Mouse (Mus musculus) MEL (cell line): ENCODE measurements around the gene Il12a. TPM values are rescaled to one million over a fixed set of nuclear protein-coding genes. Genes with fewer than 3 reads are reported as not detected.

Experiments used
- DNase-seq: peaks from one replicate; pipeline ENCODE4 v3.0.0; 2011; ENCODE audit warnings: low read depth, low spot score
- H3K27ac ChIP-seq: 2 replicates; pipeline ENCODE4 v1.5.1; 2012; ENCODE audit warnings: low read depth, mild to moderate bottlenecking, control low read depth, low read length, moderate library complexity; ENCODE audit not compliant: control insufficient read depth
- H3K27me3 ChIP-seq, 2 experiments: fragments of 150-350 bp in 1 of 2; sonication (generic) in 1 of 2; 2 replicates each; pipeline ENCODE4 v1.6.1; 2012; ENCODE audit warnings: low read length in 2 of 2, mild to moderate bottlenecking in 2 of 2, improper control_type of control experiment in 1 of 2, moderate library complexity in 1 of 2; ENCODE audit not compliant: insufficient read depth in 2 of 2, control insufficient read depth in 1 of 2
- H3K36me3 ChIP-seq, 2 experiments: 2 replicates each; pipeline ENCODE4 v1.6.1; 2012 to 2014; ENCODE audit warnings: low read length in 2 of 2, improper control_type of control experiment in 1 of 2, inconsistent platforms in 1 of 2, mild to moderate bottlenecking in 1 of 2; ENCODE audit not compliant: insufficient read depth in 2 of 2, control insufficient read depth in 1 of 2
- H3K4me1 ChIP-seq, 2 experiments: fragments of 150-350 bp in 1 of 2; sonication (generic) in 1 of 2; 2 replicates each; pipeline ENCODE4 v1.6.1; 2012; ENCODE audit warnings: low read length in 2 of 2, improper control_type of control experiment in 1 of 2, mild to moderate bottlenecking in 1 of 2; ENCODE audit not compliant: insufficient read depth in 2 of 2, control insufficient read depth in 1 of 2
- H3K4me3 ChIP-seq, 2 experiments: fragments of 150-350 bp in 1 of 2; sonication (generic) in 1 of 2; 2 replicates each; pipeline ENCODE4 v1.5.1; 2012; ENCODE audit warnings: low read depth in 2 of 2, low read length in 2 of 2, mild to moderate bottlenecking in 2 of 2, moderate library complexity in 2 of 2, control low read depth in 1 of 2, improper control_type of control experiment in 1 of 2; ENCODE audit not compliant: control insufficient read depth in 1 of 2, insufficient read depth in 1 of 2
- H3K79me2 ChIP-seq: 2 replicates; pipeline ENCODE4 v1.6.1; 2012; ENCODE audit warnings: mild to moderate bottlenecking, low read length, moderate library complexity; ENCODE audit not compliant: control insufficient read depth, poor library complexity, insufficient read depth
- H3K9ac ChIP-seq: 2 replicates; pipeline ENCODE4 v1.6.1; 2012; ENCODE audit warnings: low read depth, mild to moderate bottlenecking, control low read depth, low read length, moderate library complexity; ENCODE audit not compliant: control insufficient read depth, poor library complexity, severe bottlenecking
- H3K9me3 ChIP-seq: fragments of 150-350 bp; sonication (generic); replicated peaks from 2 replicates; pipeline ENCODE4 v1.6.1; 2012; ENCODE audit warnings: mild to moderate bottlenecking, low read length, improper control_type of control experiment, moderate library complexity; ENCODE audit not compliant: insufficient read depth
- BHLHE40 ChIP-seq: IDR thresholded peaks from 2 replicates; pipeline ENCODE4 v1.6.1; 2012; ENCODE audit warnings: low read depth, mild to moderate bottlenecking, inconsistent platforms, low read length, improper control_type of control experiment, borderline replicate concordance
- ELF1 ChIP-seq: IDR thresholded peaks from 2 replicates; pipeline ENCODE4 v1.6.1; 2014; ENCODE audit warnings: low read depth, mild to moderate bottlenecking, inconsistent platforms, low read length, improper control_type of control experiment, moderate library complexity
- ETS1 ChIP-seq: IDR thresholded peaks from 2 replicates; pipeline ENCODE4 v1.6.1; 2012; ENCODE audit warnings: low read depth, mild to moderate bottlenecking, inconsistent platforms, low read length, improper control_type of control experiment, moderate library complexity
- GABPA ChIP-seq: IDR thresholded peaks from 2 replicates; pipeline ENCODE4 v1.6.1; 2012; ENCODE audit warnings: low read depth, mild to moderate bottlenecking, inconsistent platforms, low read length, improper control_type of control experiment, moderate library complexity
- GATA1 ChIP-seq: IDR thresholded peaks from 2 replicates; pipeline ENCODE4 v1.6.1; 2011; ENCODE audit warnings: low read depth, low read length, improper control_type of control experiment
- HCFC1 ChIP-seq: IDR thresholded peaks from 2 replicates; pipeline ENCODE4 v1.6.1; 2012; ENCODE audit warnings: low read depth, mild to moderate bottlenecking, inconsistent platforms, low read length, improper control_type of control experiment, moderate library complexity
- JUND ChIP-seq: IDR thresholded peaks from 2 replicates; pipeline ENCODE4 v1.6.1; 2011; ENCODE audit warnings: low read depth, mild to moderate bottlenecking, improper control_type of control experiment, low read length
- KAT2A ChIP-seq: conservative IDR thresholded peaks from 2 replicates; pipeline ENCODE4 v1.6.1; 2012; ENCODE audit warnings: low read depth, low read length, improper control_type of control experiment, inconsistent platforms
- MAFK ChIP-seq: IDR thresholded peaks from 2 replicates; pipeline ENCODE4 v1.6.1; 2011; ENCODE audit warnings: low read depth, mild to moderate bottlenecking, low read length, improper control_type of control experiment, borderline replicate concordance
- MAZ ChIP-seq: IDR thresholded peaks from 2 replicates; pipeline ENCODE4 v1.6.1; 2012; ENCODE audit warnings: low read depth, mild to moderate bottlenecking, inconsistent platforms, low read length, improper control_type of control experiment
- MEF2A ChIP-seq: IDR thresholded peaks from 2 replicates; pipeline ENCODE4 v1.6.1; 2014; ENCODE audit warnings: low read depth, mild to moderate bottlenecking, inconsistent platforms, low read length, improper control_type of control experiment; ENCODE audit not compliant: poor library complexity, insufficient replicate concordance, severe bottlenecking; ENCODE audit errors: extremely low read depth
- RAD21 ChIP-seq: IDR thresholded peaks from 2 replicates; pipeline ENCODE4 v1.6.1; 2011; ENCODE audit warnings: mild to moderate bottlenecking, low read depth, low read length, improper control_type of control experiment
- SIN3A ChIP-seq: IDR thresholded peaks from 2 replicates; pipeline ENCODE4 v1.6.1; 2012; ENCODE audit warnings: low read length, improper control_type of control experiment, inconsistent platforms
- SMC3 ChIP-seq: IDR thresholded peaks from 2 replicates; pipeline ENCODE4 v1.6.1; 2011; ENCODE audit warnings: low read depth, low read length, improper control_type of control experiment
- TCF12 ChIP-seq: IDR thresholded peaks from 2 replicates; pipeline ENCODE4 v1.6.1; 2014; ENCODE audit warnings: low read depth, mild to moderate bottlenecking, inconsistent platforms, low read length, improper control_type of control experiment, moderate library complexity
- USF1 ChIP-seq: IDR thresholded peaks from 2 replicates; pipeline ENCODE4 v1.6.1; 2014; ENCODE audit warnings: low read depth, mild to moderate bottlenecking, inconsistent platforms, low read length, improper control_type of control experiment, moderate library complexity
- USF2 ChIP-seq, 2 experiments: IDR thresholded peaks; 2 replicates each; pipeline ENCODE4 v1.6.1; 2011 to 2012; ENCODE audit warnings: improper control_type of control experiment in 2 of 2, low read length in 2 of 2, borderline replicate concordance in 1 of 2, inconsistent platforms in 1 of 2, low read depth in 1 of 2, mild to moderate bottlenecking in 1 of 2; ENCODE audit not compliant: insufficient read depth in 1 of 2
- ZMIZ1 ChIP-seq: IDR thresholded peaks from 2 replicates; pipeline ENCODE4 v1.6.1; 2012; ENCODE audit warnings: low read depth, mild to moderate bottlenecking, inconsistent platforms, low read length, improper control_type of control experiment, moderate library complexity
- polyA plus RNA-seq, 2 experiments: library from polyadenylated mRNA; stranded (reverse) in 1 of 2; unstranded in 1 of 2; fragments of >175 nt in 1 of 2; fragments of >200 nt in 1 of 2; gene quantifications; 2 replicates each; pipeline versions ENCODE4 v1.2.1 to v1.2.4; 2012; ENCODE audit warnings: low replicate concordance in 2 of 2, low read depth in 1 of 2; ENCODE audit not compliant: insufficient read length in 2 of 2, insufficient read depth in 1 of 2, missing spikeins in 1 of 2
- total RNA-seq: library from RNA; depleted of rRNA; stranded (reverse); fragments of 300-350 nt; gene quantifications from 2 replicates; pipeline ENCODE4 v1.2.3, GENCODE M21; 2012

The Il12a gene
- total and polyA plus RNA-seq, 3 experiments = not detected

DNA sequence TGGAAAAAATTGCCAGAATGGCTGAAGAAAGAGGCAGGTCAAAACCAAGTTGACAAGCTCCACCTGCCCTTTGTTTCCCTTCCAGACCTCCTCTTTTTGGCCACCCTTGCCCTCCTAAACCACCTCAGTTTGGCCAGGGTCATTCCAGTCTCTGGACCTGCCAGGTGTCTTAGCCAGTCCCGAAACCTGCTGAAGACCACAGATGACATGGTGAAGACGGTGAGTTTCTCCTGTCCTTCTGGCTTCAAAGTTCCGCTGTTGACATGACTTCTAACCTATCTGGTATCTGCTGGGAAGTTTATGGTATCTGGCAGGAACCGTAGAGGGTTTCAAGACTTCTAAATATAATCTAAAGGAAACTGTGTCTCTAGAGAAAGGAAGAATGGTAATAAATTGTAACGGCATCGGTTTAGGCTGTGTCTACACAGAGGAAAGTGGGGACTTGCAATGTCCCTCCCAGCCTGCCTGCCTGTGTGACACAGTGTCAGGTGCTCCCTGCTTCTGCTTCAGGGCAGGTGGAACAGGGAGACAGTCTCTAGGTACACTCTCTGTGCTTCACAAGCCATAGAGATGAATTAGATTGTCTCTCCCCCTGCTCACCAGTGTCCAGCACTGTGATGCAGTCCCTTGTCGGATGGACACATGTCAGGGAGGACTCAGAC lies 1.6 kb downstream of the Il12a start:
- Histone ChIP-seq H3K79me2 (no peaks in the 10 kb centered on the region), H3K4me1 (no peaks in the 10 kb centered on the region), H3K9ac (no peak overlapping the region)
- no peak for DNase-seq
- TF ChIP-seq BHLHE40 (no peak), HCFC1 (no peak), MEF2A (no peak), ZMIZ1 (no peak), ETS1 (no peak), TCF12 (no peak), RAD21 (no peak), MAZ (no peak), USF1 (no peak), JUND (no peak), GABPA (no peak), SMC3 (no peak), GATA1 (no peak), ELF1 (no peak)
- TF ChIP-seq, all 39 proteins: peak for 0
- no peak overlapping the region for H3K4me3 ChIP-seq
- no peaks in the 10 kb centered on the region for H3K9me3 ChIP-seq
- H3K27me3 ChIP-seq = no peaks in the 10 kb centered on the region; a peak in 1 of 4 replicates
- no peak overlapping the region for H3K27ac ChIP-seq
- no peaks in the 10 kb centered on the region for H3K36me3 ChIP-seq

DNA sequence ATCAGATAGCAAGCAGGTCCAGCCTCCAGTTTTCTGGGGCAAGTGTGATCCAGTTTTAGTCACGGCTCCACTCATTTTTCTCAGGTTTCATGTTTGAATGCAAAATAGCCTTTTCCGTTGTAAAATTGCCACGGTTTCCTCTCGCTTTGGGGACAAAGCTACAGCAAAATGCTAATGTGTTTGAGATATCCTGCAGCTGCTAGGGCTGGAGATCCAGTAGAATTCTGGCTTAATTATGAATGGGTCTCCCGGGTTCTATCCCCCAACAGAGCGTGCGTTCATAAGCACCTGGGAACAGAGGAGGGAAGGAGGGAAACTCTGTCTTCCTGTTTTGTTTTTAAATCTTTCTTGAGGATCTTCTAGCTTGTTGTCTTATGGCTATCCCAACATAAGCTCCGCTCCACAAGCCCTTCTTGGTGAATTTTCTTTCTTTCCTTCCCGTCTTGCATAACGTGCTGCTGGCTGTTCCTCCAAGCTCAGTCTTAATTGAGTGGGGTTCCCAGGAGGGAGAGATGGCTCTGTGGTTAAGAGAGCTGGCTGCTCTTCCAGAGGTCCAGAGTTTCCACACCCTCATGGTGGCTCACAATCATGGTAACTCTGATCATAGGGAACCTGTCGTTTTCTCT lies 2.3 kb downstream of the Il12a start:
- H3K4me3 ChIP-seq = no peak overlapping the region
- no peaks in the 10 kb centered on the region for H3K4me1 ChIP-seq
- TF ChIP-seq MEF2A (no peak), SIN3A (no peak), MAFK (no peak), USF2 (IDR thresholded peaks at IDR 0.05; ENCODE audit: borderline replicate concordance in 1 of 2, insufficient read depth in 1 of 2, low read depth in 1 of 2, low read length in 2 of 2) (no peak), BHLHE40 (no peak), HCFC1 (no peak), KAT2A (no peak)
- TF ChIP-seq, all 39 proteins: peak for 0
- no peaks in the 10 kb centered on the region; a peak in 1 of 4 replicates for H3K27me3 ChIP-seq
- H3K9ac ChIP-seq = no peak overlapping the region
- no peaks in the 10 kb centered on the region for H3K9me3 ChIP-seq
- no peak for DNase-seq
- H3K36me3 ChIP-seq = no peaks in the 10 kb centered on the region
- no peak overlapping the region for H3K27ac ChIP-seq
- H3K79me2 ChIP-seq = no peaks in the 10 kb centered on the region
